Mouse (Mus musculus) thymus, adult 2 months (tissue): Measurements from ENCODE around the gene Sacs. TPM values are rescaled to one million over a fixed set of nuclear protein-coding genes. Genes with fewer than 3 reads are reported as not detected.

Experiments used
- DNase-seq: peaks from one replicate; pipeline ENCODE4 v3.0.0; 2021
- H3K27ac ChIP-seq: fragments of 200-500 bp; 2 replicates; pipeline ENCODE4 v1.5.1; 2012; ENCODE audit warnings: low read length, control low read depth; ENCODE audit not compliant: control insufficient read depth, insufficient read depth
- H3K27me3 ChIP-seq: fragments of 200-500 bp; 2 replicates; pipeline ENCODE4 v1.6.1; 2012; ENCODE audit warnings: mild to moderate bottlenecking, low read length, moderate library complexity, mixed read lengths; ENCODE audit not compliant: control insufficient read depth, insufficient read depth
- H3K36me3 ChIP-seq: fragments of 200-500 bp; 2 replicates; pipeline ENCODE4 v1.6.1; 2012; ENCODE audit warnings: mild to moderate bottlenecking, low read length, moderate library complexity; ENCODE audit not compliant: control insufficient read depth, insufficient read depth
- H3K4me1 ChIP-seq: fragments of 200-500 bp; replicated peaks from 2 replicates; pipeline ENCODE4 v1.6.1; 2012; ENCODE audit warnings: low read length; ENCODE audit not compliant: control insufficient read depth, insufficient read depth
- H3K4me3 ChIP-seq: fragments of 200-500 bp; 2 replicates; pipeline ENCODE4 v1.5.1; 2012; ENCODE audit warnings: mild to moderate bottlenecking, low read length, control low read depth, moderate library complexity; ENCODE audit not compliant: control insufficient read depth, insufficient read depth
- CTCF ChIP-seq: fragments of 200-500 bp; IDR thresholded peaks from 2 replicates; pipeline ENCODE4 v1.5.1; 2012; ENCODE audit warnings: mild to moderate bottlenecking, control low read depth, low read length, moderate library complexity, borderline replicate concordance; ENCODE audit not compliant: control insufficient read depth, poor library complexity, insufficient read depth; ENCODE audit errors: extremely low read depth
- POLR2A ChIP-seq: fragments of 200-500 bp; IDR thresholded peaks from 2 replicates; pipeline ENCODE4 v1.6.1; 2012; ENCODE audit warnings: mild to moderate bottlenecking, low read length, control low read depth, moderate library complexity; ENCODE audit not compliant: control insufficient read depth, poor library complexity, insufficient read depth; ENCODE audit errors: extremely low read depth
- WGBS: fragments of 180-500 bp; shearing (Covaris S2); methylation state at CpG from one replicate; pipeline ENCODE4 v1.1.7; 2018; 5-methylcytosine and 5-hydroxymethylcytosine counted together
- polyA plus RNA-seq: library from polyadenylated mRNA; depleted of rRNA; stranded (reverse); fragments of >200 nt; gene quantifications from 2 replicates; pipeline ENCODE4 v1.2.3, GENCODE M21; 2012

Sacs gene
- polyA plus RNA-seq, 1 experiment: 3.4 TPM

DNA sequence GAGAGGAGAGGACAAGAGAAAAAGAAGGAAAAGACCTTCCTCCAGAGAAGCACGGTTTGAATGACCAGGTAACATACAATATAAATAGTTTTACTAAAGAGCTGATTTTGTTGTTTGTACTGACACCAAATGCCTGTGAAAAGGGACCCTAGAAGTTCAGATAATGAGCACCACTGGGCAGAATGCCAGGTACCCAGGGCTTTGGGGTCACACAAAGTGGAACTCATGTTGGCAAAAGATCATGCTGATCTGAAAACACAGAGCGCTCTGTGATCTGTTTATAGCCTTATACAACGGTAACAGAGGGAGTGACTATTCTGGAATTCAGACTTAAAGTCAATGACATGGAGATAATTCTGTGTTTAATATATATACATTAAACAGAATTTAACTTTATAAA, 108.2 kb downstream of the Sacs start:
- no peaks in the 10 kb centered on the region for H3K36me3 ChIP-seq
- no peak overlapping the region for H3K4me3 ChIP-seq
- no peak for DNase-seq
- H3K4me1 ChIP-seq: no peaks in the 10 kb centered on the region
- no peaks in the 10 kb centered on the region for H3K27me3 ChIP-seq
- WGBS: 89% methylated on average over 3 of the region's 3 CpGs
- H3K27ac ChIP-seq: no peak overlapping the region
- TF ChIP-seq POLR2A: no peak

DNA sequence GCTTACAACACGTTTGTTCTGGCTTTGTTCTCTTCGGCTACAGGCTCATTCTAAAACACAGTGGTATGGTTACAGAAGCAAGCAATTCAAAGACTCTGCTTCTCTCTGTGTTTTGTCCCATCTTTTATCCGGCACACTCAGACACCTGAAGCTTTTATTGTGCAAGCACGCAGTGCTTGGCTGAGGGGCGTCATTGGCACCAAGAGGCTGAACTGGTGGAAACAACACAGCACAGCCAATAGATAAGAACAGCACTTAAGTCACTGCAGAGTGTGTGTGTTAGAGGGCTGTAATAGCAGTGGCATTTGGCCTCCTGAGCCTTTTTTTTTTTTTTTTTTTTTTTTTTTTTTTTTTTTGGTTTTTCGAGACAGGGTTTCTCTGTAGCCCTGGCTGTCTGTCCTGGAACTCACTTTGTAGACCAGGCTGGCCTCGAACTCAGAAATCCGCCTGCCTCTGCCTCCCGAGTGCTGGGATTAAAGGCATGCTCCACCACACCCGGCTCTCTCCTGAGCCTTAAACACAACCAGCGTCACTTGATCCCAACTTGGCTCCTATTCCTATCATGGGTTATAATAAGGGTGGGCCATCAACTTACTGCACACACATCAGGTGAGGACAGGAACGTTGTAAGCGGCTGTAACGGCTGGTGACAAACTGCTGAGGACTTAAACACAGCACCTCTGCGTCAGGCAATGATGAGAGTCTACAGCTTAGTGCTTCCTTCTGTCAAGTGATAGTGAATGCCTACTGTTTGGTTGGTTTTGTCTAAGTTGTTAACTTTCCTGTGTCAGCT, 114.5 kb downstream of the Sacs start:
- 91% methylated on average over 15 of the region's 15 CpGs for WGBS
- H3K4me1 ChIP-seq: no peaks in the 10 kb centered on the region
- no peaks in the 10 kb centered on the region for H3K36me3 ChIP-seq
- no peaks in the 10 kb centered on the region for H3K27me3 ChIP-seq
- no peak overlapping the region for H3K27ac ChIP-seq
- DNase-seq: no peak
- TF ChIP-seq POLR2A (no peak), CTCF (no peak)
- no peak overlapping the region for H3K4me3 ChIP-seq

DNA sequence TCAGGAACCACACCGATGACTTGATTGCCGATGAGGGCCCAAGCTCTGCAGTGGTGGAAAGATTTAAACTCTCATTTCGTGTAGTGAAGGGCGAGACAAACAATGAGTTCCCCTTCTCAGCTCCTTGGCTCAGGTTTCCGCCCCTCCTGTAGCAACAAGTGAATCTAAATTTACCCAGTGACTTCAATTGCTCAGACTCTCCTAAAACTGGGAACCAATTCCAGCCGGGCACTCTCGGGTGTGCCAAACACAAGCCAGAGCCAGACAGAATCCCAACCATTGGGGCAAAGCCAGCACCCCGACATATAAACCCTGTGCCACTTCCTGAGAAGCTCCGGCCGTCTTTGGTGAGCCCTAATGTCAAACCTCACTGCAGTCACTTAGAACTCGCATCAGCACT, 120.1 kb downstream of the Sacs start, which contains the start of gene Sgcg:
Gene Sgcg (minus strand): TSS at position 139 of the 400 bp plus-strand sequence.
- no peaks in the 10 kb centered on the region for H3K27me3 ChIP-seq
- no peak for DNase-seq
- WGBS: 62% methylated on average over 11 of the region's 11 CpGs
- H3K4me1 ChIP-seq: no peaks in the 10 kb centered on the region
- no peak within 1 kb of the TSS for H3K27ac ChIP-seq
- no peak within 1 kb of the TSS for H3K4me3 ChIP-seq
- H3K36me3 ChIP-seq: no peaks in the 10 kb centered on the region
- no peak for TF ChIP-seq CTCF
- no peak for TF ChIP-seq POLR2A

DNA sequence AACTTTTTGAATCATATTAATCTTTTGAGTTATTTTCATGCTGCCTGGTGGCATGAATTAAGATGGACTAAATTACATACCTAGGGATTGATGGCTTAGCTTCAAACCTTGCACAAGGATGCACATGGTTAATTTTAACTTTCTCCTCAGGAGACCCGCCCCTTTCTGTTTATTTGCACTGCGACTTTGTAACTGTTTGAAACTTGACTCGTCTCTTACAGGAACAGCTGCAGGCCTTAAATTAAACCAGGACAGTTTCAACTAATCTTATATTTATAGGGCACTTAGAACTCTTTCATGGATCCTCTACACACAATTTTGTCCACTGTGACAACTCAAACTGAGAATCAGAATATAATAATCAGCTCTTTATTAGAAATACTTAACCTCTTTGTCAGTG, 120.8 kb downstream of the Sacs start:
- Histone ChIP-seq H3K27me3 (no peaks in the 10 kb centered on the region), H3K4me3 (no peak overlapping the region), H3K27ac (no peak overlapping the region), H3K4me1 (no peaks in the 10 kb centered on the region), H3K36me3 (no peaks in the 10 kb centered on the region)
- WGBS: 75% methylated on average over 3 of the region's 3 CpGs
- DNase-seq: no peak
- no peak for TF ChIP-seq POLR2A
- no peak for TF ChIP-seq CTCF

DNA sequence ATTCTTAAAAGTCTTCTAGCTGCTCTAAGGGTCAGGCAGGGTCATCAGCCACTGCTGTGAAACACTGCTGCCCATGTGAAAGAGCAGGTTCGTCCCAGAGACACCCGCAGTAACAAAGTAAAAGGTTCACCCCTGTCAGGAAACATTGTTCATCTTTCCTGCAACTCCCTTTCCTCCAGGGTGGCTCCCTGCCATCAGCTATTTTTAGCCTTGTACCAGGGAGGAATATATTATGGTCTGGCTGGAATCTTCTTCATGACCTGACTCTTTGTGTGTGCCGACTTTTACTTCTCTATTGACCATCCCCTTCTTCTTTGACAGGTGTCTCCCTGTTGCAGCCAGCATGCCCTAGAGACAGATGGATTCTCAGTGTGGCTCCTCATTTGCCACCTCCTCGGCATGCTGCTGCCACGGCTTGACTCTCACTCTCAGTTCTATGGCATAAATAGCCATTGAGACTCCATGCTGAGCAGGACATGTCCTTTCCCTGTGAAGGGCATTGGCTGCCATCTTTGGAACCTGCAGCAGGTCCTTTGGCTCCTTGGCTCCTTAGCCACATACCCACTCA, 129.7 kb downstream of the Sacs start:
- H3K36me3 ChIP-seq: no peaks in the 10 kb centered on the region
- TF ChIP-seq POLR2A (no peak), CTCF (no peak)
- DNase-seq: no peak
- WGBS: 86% methylated on average over 5 of the region's 5 CpGs
- H3K4me1 ChIP-seq: no peaks in the 10 kb centered on the region
- no peak overlapping the region for H3K27ac ChIP-seq
- H3K4me3 ChIP-seq: no peak overlapping the region
- H3K27me3 ChIP-seq: no peaks in the 10 kb centered on the region

DNA sequence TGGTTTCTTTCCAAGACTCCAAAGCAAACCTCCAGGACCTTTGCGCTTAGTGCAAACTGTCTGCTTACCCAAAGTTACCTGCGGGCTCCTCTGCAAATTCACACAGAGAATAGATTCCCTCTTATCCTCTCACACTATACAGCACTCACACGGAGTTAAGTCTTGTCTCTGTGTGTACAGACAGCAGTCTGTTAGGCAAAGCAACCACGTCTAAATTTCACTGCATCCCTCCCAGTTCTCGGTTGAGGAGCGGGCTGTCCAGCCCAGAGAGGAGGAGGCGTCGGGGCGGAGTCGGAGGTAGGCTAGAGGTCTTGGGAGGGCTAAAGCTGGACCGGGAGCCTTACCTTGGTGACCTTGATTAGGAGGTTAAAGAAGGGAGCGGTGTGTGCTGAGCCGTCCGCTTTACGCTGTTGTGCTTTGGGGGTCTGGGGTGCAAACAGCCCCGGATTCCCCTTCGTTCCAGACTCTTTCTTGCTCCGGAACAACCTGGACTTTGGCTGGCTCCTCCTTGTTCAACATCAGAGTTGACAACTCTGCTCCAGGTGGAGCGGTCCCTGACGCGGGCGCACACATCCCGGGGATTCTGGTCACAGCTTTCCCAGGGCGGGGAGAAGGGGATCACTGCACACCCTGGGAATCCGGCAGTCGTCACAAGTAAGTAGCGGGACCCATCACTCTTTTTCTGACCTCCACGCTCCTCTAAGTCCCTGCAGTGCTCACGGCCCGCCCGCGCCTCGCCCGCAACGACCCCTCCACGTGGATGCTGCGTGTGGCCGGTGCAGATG, 136.3 kb downstream of the Sacs start:
- TF ChIP-seq POLR2A (no peak), CTCF (no peak)
- Histone ChIP-seq H3K27ac (no peak overlapping the region), H3K36me3 (no peaks in the 10 kb centered on the region), H3K4me3 (no peak overlapping the region), H3K27me3 (no peaks in the 10 kb centered on the region; the same call in 1 of the 2 replicates), H3K4me1 (no peaks in the 10 kb centered on the region)
- DNase-seq: no peak
- WGBS: 23% methylated on average over 38 of the region's 38 CpGs
